Mouse (Mus musculus) kidney, adult 18-20 months (tissue): ENCODE measurements at regions not wholly inside any gene's neighbourhood (a gene's known extent, or its start where the extent isn't known, plus 50 kb on each side); places are given as distances from the start of the nearest gene placed in this dataset.

ENCODE experiments used
- DNase-seq: peaks from one replicate; pipeline ENCODE4 v3.0.0; 2021

DNA sequence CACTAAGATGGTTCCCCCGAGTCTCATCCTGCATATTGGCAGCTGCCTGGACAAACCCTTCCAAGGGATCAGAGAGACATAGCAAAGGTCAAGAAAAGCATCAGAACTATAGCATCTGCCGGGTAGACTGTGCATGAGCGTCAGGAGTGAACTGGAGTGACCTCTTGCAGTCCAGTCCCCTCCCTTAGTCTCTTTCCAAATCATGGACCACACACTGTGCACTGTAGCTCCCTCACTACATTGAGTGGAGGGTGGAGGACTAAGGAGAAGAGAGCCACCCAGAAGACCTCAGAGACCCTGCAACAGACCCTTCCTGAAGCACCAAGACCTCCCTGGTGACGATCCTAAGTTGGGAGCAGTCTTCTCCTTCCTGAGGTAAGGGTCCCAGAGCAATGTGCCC, 107.8 kb upstream of the Cd93 start:
- no peak for DNase-seq

DNA sequence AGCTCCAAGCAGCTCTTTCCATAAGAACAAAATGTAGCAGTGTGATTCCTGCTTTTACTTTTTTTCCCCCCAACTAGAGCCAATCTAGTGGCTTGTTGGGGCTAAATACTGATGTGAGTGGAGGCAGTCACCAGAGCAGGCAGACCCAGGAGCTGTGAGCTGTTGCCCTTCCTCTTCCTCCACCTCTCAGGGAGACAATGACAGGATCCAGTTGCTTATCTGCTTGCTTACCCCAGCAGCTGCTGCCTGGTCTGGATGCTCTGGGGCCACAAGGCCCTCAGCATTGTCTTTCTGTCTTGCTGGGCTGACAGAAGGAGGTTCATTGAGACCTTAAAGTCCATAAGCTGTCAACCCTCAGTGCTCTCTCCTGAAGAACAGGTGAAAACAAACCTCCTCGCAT, 106.3 kb upstream of the Cd93 start:
- DNase-seq: no peak

DNA sequence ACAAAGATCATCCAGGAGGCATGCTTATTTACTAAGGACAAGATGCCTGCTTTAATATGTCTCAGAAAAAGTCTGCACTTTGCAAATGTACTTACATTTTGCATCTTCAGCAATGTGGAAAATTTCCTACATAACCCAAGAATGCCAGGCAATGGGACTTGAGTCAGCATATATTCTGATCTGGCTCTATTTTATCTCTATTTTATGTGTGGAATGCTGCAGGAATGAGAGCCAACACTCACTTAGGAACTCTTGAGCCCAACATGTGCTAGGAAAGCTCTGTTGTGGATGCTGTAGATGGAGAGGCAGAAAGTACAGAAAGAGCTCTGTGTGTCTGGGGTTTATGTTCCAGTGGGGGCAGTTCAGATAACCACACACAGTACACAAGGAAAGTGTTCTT, 99.0 kb upstream of the Cd93 start:
- no peak for DNase-seq

DNA sequence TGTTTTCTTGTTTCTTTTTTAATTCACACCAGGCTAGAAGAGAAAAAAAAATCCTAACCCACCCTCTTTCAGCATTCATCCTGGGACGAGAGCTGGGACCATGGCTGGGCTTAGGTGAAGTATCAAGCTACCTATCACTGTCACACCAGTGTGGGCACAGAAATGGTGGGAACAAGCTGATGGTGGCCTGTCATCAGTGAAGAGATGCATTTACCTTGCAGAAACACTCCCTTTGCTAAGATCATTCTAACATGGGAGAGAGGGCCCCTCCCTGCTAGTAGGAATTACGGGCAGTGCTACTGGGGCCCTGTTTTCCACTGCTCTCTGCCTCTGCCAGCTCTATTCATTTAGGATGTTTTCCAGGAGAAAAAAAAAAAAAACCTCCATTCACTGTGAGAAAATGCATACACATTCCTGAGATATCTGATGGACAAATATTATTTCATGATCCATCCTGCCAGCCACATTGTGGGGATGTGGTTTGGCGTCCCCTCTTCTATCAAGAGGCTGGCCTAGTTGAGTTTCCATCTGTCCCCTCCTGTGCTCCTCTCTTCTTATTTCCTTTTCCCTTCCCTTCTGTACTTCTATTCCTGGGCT, 94.6 kb upstream of the Cd93 start:
- no peak for DNase-seq

DNA sequence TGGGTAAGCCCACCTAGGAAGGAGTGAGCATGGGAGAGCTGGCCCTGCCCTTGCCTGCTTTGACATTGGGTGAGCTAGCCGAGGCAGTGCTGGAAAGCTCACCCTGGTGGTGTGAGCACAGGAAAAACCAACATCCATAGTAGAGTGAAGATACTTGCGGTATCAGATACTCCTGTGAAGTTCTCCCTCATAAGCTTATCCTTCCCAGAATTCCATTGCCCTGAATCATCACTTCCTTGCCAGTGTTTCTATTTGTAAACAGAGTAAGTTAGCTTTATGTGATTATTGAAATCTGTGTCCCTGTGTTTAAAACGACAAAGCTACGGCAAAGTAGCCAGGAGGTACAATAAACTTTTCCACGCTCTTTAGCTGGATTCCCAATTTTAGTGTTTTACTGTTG, 93.9 kb upstream of the Cd93 start:
- DNase-seq: no peak

DNA sequence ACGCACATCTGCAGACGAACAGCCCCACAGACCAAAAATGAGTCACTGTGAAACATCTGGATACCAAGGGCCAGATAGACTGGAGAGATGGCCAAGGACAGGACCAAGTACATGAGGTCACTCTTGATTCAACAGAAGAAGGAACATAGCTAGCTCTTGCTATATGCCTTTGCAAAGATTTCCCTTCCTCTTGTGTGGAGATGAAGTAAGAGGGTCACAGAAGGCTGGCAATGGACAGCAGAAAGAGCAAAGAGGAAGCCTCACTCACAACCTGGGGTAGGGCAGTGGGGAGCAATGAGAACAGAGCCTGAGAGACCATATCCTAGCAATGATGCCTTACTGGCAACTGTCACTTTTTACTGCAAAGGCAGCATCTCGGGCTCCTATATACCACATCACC, 93.2 kb upstream of the Cd93 start:
- no peak for DNase-seq

DNA sequence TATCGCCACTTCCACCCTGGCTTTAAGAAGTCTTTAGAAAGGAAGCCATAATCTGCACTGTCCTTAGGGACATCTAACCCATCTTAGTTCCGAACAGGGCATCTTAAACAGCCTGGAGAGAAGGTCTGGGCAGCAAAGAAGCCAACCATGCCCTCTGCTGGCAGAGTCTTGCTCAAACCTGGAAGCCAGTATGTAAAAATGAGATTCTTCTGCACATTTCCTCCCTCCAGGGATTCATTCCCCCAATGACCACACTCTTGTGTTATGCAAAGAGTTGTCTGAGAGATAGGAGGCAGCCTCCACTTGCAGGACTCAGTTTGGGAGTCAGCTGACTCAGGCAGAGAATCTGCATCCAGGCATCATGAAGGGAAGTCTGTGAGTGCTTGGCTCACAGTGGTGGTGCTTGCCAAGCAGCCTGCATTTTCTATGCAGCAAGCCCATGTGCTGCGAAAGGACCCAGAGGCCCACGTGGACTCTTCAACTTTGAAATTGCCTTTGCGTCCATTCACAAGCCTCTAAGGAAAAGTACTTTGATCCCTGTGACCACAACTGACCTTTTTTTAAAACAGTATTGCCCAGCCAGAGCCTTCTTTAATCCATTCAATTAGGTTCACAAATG, 92.3 kb upstream of the Cd93 start:
- DNase-seq: peak; percentile 64

DNA sequence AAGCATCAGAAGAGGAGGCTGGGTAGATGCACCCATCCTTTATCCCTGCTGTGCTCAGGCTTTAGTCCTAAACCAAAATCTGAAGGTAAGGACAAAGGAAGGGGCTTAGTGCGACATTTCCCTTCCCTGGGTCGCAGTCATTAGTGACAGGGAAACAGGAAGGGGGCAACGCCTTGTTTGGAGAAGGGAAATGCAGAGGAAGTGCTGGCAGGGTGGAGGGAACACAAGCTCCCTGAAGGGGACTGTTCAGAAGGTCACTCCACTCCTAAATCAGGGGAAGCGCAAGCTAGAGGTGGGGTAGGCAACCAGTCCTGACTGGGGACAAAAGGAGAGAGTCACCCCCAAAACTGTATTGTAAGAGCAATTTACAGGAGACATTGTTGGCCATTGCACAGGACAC, 88.7 kb upstream of the Cd93 start:
- no peak for DNase-seq

DNA sequence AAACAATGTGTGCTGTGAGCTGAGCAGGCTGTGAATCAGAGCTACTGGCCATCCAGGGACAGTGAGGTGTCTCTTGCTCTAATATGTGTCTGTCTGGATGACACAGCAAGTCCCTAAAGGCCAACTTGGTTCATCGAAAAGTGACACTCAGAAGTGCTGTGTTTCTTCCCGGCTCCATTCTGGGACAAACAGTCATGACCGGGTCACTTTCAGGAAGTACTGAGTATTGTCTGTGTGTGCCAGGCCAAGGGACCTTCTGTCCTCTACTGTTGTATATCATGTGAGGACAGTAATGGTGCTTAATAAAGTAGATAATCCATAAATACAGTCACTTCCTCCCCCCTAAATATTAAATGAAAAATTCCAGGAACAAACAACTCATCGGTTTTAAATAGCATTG, 87.2 kb upstream of the Cd93 start:
- DNase-seq: peak; percentile 23

DNA sequence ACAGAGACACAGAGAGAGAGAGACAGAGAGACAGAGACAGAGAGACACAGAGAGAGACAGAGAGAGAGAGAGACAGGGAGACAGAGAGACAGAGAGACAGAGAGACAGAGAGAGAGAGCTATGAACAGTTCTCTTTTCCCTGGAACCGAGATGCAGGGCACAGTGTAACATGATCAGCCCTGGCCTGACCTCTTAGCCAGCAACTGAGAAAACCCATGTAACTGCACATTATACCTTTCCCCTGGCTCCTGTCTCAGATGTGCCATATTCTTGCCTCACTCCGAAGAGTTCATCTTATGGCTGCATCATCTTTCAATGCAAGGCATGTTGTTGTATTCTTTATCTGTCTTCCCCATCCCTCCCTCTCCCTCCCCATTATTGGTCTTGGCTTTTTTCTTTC, 86.5 kb upstream of the Cd93 start:
- DNase-seq: no peak

DNA sequence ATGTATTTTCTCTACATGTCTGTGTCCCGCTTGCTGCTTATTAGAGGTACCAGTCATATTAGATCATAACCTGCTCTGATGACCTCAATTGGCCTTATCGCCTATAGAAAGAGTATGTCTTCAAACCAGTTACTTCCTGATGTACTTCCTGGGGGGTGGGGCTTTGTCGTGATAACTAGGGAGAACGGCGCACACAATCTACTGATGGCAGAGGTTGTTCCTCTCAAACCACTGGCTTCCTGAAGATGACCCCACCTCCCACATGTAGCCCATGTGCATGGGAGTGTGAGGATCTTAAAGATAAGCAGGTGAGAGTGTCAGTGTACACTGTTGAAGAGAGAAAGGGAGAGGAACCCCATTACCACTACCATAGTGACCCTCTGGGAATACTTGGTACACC, 84.4 kb upstream of the Cd93 start:
- no peak for DNase-seq

DNA sequence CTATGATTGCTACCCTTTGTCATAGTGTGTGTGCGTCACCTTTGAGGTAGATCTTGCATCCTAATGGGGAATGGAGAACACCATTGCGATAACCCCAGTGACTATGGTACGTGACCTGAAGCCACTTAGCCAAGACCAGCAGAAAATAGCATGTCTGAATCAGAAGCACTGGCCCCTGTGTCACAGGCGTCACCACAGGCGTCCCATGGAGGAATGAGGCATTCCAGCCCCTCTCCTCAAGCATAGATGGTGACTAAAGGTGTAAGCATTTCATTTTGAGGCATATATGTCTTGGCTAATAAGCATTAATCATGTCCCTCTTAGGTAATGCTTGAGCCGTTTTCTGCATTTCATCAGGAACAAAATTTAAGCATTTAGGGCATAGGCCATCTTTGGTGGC, 82.1 kb upstream of the Cd93 start:
- no peak for DNase-seq

DNA sequence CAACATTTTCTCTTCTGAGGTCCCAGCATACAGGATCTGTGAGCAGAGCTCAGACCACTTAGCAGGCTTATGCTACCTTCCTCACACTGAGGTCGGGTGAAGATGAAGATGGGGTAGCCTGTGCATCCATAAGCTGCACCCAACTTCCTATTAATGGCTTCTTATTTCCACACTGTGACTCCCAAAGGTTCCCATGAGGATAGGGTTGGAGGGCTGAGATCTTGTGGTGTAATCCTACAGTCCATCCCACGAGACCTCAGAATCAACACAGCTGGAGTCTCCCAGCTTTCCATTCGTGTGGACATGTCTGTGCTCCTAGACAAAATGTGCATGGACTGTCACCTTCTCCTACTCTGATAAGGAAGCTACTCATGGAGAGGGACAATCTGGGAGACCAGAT, 80.0 kb upstream of the Cd93 start:
- no peak for DNase-seq

DNA sequence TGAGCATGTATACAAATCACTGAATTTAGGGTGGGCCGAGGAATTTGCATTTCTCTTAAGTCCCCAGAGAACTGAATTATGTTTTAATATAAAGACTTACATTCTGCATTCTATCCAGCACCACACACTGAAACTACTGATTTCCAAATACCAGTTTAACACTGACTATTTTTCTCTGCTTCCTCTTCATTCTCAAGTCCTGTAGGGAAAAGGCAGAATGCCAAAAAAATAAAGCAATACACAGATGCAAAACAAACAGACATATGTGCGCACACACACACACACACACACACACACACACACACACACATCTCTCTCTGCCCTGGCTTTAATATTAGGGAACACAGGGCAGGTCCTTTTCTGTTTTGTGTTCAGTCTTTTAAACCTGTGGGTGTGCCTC, 79.6 kb upstream of the Cd93 start:
- DNase-seq: no peak

DNA sequence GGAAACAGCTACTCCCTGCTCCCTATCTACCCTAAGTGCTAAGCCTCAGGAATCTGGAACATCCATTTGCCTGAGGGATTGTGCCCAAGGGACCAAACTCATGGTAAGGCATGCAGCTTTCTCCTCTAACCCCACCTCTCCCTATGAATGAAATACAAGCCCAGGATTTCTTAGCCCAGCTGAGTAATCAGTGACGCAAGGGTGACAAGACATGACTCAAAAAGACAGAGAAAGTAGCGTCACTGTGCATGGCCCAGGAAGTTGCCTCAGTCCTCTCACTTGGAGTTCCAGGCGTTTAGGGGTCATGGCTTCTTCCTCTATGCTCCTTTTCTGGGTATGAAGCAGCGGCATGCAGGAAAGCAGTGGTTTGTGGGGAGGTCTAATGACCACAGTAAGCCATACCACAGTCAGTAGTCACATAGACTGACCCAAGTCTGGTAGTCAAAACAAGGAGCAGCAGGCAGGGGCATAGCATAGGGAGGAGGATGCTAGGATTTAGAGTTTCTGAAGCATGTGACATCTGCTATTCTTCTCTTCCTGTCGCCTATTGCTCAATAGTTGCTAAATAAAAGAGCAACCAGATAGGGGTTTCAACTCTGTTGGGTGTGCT, 78.7 kb upstream of the Cd93 start:
- no peak for DNase-seq

DNA sequence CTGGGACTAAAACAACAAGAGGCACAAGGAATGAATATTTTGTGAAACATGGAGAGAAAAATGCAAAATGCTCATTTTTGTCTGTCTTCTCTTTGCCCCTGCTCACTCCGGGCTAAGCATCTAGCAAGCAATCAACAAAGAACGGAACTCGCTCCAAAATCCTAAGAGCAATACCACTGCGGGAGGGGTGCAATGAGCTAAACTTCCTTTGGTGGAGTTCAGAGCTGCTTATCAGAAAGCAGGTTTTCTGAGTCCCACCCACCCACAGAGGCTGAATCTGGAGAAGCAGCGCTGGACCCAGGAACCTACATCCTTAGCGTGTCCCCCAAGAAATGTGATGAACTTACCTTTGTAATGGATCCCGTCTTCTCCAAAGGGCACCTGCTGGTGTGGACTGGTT, 76.9 kb upstream of the Cd93 start:
- no peak for DNase-seq

DNA sequence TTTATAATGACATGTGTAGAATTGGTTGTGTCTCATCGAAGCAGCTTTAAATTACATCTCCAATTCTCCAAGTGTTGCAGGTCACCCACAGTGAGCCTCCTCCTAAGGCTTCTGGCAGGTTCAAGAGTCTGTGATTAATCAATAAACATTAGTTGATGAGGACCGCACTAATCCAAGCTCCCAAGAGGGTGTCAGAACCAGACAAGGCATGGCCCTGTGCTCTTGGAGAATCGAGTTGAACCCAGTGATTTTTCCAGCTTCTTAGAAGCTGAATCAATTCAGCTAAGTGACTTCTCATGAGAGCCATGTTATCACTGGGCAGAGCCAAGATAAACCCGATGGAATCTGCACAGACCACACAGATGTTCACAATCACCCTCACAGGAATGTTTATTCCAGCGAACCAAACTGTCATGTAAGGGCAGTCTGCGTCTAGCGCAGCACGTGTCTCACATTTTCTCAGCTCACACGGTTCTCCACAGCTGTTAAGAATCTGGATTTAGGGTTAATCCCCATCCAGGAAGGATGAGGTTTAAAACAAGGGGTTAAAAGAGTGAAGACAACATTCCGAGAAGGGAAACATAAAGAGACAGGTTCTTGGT, 76.4 kb upstream of the Cd93 start:
- no peak for DNase-seq

DNA sequence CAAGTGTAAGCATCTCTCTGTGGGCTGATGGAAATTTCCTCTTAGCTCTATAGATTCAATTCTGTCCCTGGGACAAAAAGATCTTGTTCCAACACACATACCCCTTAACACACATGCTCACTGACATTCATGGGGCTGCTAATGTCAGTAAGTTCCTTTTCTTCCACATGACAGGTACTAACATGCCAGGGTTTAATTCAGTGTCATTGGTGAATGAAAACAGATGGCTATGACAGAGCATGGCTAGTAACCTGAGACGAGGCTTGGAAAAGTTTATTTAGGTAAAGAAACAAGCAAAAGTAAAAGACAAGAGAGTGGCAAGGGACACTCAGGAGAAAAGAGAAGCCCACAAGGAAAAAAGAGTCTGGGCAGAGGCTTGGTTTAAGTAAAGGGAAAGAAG, 74.5 kb upstream of the Cd93 start:
- no peak for DNase-seq

DNA sequence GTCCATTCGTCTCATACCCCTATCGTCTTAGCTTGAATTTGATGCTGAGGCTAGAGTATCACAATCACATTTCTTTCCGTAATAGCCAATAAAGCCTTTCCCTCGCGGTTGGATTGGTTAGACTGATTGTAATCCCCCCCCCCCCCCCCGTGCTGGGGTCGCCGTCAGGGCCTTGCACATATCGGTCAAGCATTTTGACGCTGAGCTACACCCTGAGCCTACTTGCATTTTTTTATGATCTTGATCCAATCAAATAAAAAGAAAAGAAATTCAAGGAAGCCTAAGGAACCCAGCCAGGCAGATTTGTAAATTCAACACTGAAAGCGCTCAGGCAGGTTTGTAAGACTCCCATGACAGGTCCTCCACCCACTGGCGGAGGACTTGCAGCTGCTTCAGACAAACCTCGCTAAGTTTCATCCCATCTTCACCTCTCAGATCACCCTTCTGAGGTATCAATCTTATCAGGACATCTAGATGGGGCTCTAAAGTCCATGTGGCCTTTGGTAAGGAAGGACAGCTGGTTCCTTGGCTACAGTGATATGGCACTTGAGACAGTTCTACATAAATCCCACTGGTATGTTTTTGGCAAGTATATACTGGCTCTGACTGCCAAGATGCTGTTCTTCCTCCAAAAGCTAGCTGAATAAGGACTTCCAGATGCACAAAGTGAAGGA, 66.8 kb upstream of the Cd93 start:
- no peak for DNase-seq

DNA sequence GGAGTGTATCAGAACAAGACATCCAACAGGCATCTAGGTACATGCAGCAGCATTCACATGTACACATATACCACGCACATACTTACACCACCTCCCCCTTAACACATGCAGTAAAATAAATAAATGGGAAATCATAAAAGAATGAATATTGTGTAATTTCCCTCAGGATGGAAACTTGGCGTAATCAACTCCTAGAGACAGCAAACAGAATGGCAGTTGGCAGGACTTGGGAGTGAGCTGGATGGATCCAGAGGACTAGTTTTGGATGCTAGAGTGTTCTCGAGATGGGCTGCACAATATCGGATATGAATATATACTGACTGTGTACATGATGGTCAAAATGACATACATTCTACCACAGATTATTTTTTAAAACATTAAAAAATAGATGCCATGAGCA, 66.0 kb upstream of the Cd93 start:
- DNase-seq: no peak

DNA sequence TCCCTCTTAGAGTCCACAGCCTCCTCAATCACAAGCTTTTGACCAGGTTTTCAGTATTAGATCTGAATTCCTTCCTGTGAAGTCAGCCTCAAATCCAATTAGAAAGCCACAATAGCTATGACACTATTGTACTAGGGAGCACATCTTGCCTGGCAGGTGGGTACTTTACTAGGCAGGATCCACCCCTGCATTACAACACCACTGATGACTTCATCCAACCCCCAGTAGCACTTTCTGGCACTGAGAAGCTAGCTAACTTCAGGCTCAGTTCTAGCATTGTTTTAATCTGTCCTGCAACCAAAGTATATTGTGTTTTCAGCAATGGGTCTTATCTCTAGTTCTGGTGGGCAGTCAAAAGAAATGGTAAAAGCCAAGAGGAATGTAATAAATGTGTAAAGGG, 64.2 kb upstream of the Cd93 start:
- DNase-seq: no peak

DNA sequence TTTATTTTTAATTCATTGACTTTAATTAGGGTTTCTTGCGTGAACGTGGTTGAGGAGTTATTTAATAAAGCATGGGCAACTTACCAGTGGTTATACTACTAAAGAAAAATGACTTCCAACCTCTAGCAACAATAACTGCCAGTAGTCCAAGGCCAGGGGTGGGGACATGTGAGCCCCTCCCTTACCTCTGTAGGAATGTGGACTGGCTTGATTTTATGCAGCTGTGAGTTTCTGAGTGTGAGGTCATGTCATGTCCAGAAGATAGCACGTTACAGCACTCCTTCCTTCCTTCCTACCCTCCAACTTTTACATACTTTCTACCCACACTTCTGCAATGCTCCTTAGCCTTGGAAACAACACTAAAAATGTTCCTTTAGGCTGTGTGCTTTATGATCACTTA, 63.6 kb upstream of the Cd93 start:
- DNase-seq: no peak

DNA sequence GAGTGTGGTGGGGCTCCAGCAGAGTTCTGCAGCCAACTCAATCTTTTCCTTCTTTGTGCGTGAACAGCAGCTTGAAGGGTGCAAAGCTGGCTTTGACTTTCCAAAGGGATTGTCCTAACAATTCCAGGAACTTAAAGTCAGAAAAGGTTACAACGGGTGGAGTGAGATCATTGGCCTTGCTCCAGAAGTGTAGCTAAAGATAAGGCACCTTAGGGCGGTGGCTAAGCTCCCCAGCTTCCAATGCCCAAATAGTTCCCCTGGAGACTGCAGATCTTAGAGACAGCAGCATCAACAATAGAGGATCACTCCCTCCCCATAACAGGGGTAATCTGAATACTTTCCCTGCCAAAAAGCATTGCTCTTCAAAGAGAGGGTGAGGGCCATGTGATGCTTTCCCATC, 62.3 kb upstream of the Cd93 start:
- DNase-seq: no peak
